Comparison of ENCODE assay signal across 9 mouse cellular contexts in genomic region chr16:91224481-91225232, GRCm38 (mm10). TPM values are rescaled to one million over a fixed set of nuclear protein-coding genes. Genes with fewer than 3 reads are reported as not detected.
A peak's percentile ranks its signal among the peaks of the same experiment; 100 is the strongest.
DNase-seq lines count a peak whose midpoint lies in the region; ATAC-seq lines count a peak whose summit lies in the region.
"Had no signal": no experiment of that assay in that cellular context is flagged by ENCODE, and none has a peak within 500 bp of the region (broad histone marks: within the 10 kb centered on the region; RNA-seq: fewer than 3 reads in every experiment).

No protein-coding gene starts in this region.

- peak overlapping the region; percentile 45 for H3K4me2 ChIP-seq in hindbrain, embryonic 16.5 days (ENCODE audit: low read length)
- peak overlapping the region; percentile 48 for H3K4me2 ChIP-seq in midbrain, embryonic 16.5 days (ENCODE audit: low read length)

- peak overlapping the region; percentile 38; the same call in 1 of the 2 replicates for H3K9ac ChIP-seq in hindbrain, embryonic 16.5 days (ENCODE audit: low read depth, low read length)
- no peak overlapping the region for H3K9ac ChIP-seq in midbrain, embryonic 16.5 days (ENCODE audit: low read depth, low read length)

- peaks cover 52% of the 10 kb centered on the region for H3K4me1 ChIP-seq in heart, embryonic 10.5 days
- H3K4me1 ChIP-seq in hindbrain, embryonic 16.5 days (ENCODE audit: control insufficient read depth, insufficient read depth, low read depth, low read length), result peaks cover 31% of the 10 kb centered on the region
- peaks cover 30% of the 10 kb centered on the region for H3K4me1 ChIP-seq in midbrain, embryonic 16.5 days (ENCODE audit: control insufficient read depth, insufficient read depth, low read length)

- WGBS in heart, embryonic 10.5 days, result 2% methylated on average over 26 of the region's 26 CpGs
- 1% methylated on average over 26 of the region's 26 CpGs for WGBS in hindbrain, embryonic 16.5 days
- under 1% methylated on average over 26 of the region's 26 CpGs for WGBS in midbrain, embryonic 16.5 days

- DNase-seq in heart, embryonic 10.5 days (ENCODE audit: low spot score), result no peak
- no peak for DNase-seq in heart, adult 18-20 months
- DNase-seq in right cerebral cortex, postnatal 14 days, result peak; percentile 33
- no peak for DNase-seq in right cerebral cortex, postnatal 25 days
- DNase-seq in urinary bladder, postnatal 10 days (ENCODE audit: low spot score), result no peak
- no peak for DNase-seq in lung, postnatal 36 days

- H3K36me3 ChIP-seq in heart, embryonic 10.5 days, result no peaks in the 10 kb centered on the region
- H3K36me3 ChIP-seq in hindbrain, embryonic 16.5 days (ENCODE audit: control insufficient read depth, insufficient read depth, low read length), result no peaks in the 10 kb centered on the region
- no peaks in the 10 kb centered on the region for H3K36me3 ChIP-seq in midbrain, embryonic 16.5 days (ENCODE audit: control insufficient read depth, insufficient read depth, low read length)
- H3K36me3 ChIP-seq: G1E had no signal

- peak overlapping the region; percentile 52 for H3K4me3 ChIP-seq in heart, embryonic 10.5 days
- H3K4me3 ChIP-seq in hindbrain, embryonic 16.5 days (ENCODE audit: low read length), result peak overlapping the region; percentile 40
- H3K4me3 ChIP-seq in midbrain, embryonic 16.5 days (ENCODE audit: low read depth, low read length), result peak overlapping the region; percentile 32

- no peak overlapping the region for H3K27ac ChIP-seq in heart, embryonic 10.5 days
- H3K27ac ChIP-seq in hindbrain, embryonic 16.5 days (ENCODE audit: low read depth, low read length), result peak overlapping the region; percentile 34; the same call in 1 of the 2 replicates
- 0 out of 2 replicates have a peak overlapping the region, but pooled peaks have one; percentile 3 for H3K27ac ChIP-seq in midbrain, embryonic 16.5 days (ENCODE audit: low read length)

- H3K27me3 ChIP-seq in heart, embryonic 10.5 days (ENCODE audit: insufficient read depth, poor library complexity, severe bottlenecking), result peaks cover 100% of the 10 kb centered on the region
- peaks cover 66% of the 10 kb centered on the region for H3K27me3 ChIP-seq in hindbrain, embryonic 16.5 days (replicated peaks; ENCODE audit: control insufficient read depth, insufficient read depth, low read length)
- H3K27me3 ChIP-seq in midbrain, embryonic 16.5 days (ENCODE audit: control insufficient read depth, insufficient read depth, low read depth, low read length), result peaks cover 52% of the 10 kb centered on the region

- ATAC-seq in hindbrain, embryonic 16.5 days, result no peak
- ATAC-seq in midbrain, embryonic 16.5 days, result no peak

- no peaks in the 10 kb centered on the region for H3K9me3 ChIP-seq in heart, embryonic 10.5 days
- H3K9me3 ChIP-seq in hindbrain, embryonic 16.5 days (ENCODE audit: control insufficient read depth, low read length), result no peaks in the 10 kb centered on the region
- no peaks in the 10 kb centered on the region for H3K9me3 ChIP-seq in midbrain, embryonic 16.5 days (replicated peaks; ENCODE audit: control insufficient read depth, low read length, poor library complexity, severe bottlenecking)

RNA-seq across cellular contexts. Expression of gene Olig2, which starts 0.6 kb away (rescaled TPM):
- polyA plus RNA-seq in heart, embryonic 10.5 days (2016; fragmentation: Nextera tagmentation; extraction: Ambion mirVana), result not detected in 2 replicates
- total RNA-seq in heart, adult 18-20 months (2021), result not detected
- polyA plus RNA-seq in hindbrain, embryonic 16.5 days (2015; fragmentation: Nextera tagmentation; extraction: Ambion mirVana), result 6.1 and 11.4 TPM in 2 replicates
- 8.5 and 9.9 TPM in 2 replicates for polyA plus RNA-seq in midbrain, embryonic 16.5 days (2015; fragmentation: Nextera tagmentation; extraction: Ambion mirVana)
- polyA plus RNA-seq: G1E had no signal

RNA-seq across cellular contexts. Expression of gene Olig1, which starts 44.9 kb away (rescaled TPM):
- 0.10 and 0.21 TPM in 2 replicates for polyA plus RNA-seq in heart, embryonic 10.5 days (2016; fragmentation: Nextera tagmentation; extraction: Ambion mirVana)
- total RNA-seq in heart, adult 18-20 months (2021), result under 1 TPM in 1 of 2 experiments, not detected in 1; 0.18 TPM
- 153 and 190 TPM in 2 replicates for polyA plus RNA-seq in hindbrain, embryonic 16.5 days (2015; fragmentation: Nextera tagmentation; extraction: Ambion mirVana)
- 94.2 and 131 TPM in 2 replicates for polyA plus RNA-seq in midbrain, embryonic 16.5 days (2015; fragmentation: Nextera tagmentation; extraction: Ambion mirVana)
- total RNA-seq: G1E had no signal
- polyA plus RNA-seq: G1E had no signal

Comparison
In these comparisons a context has a peak if more than half of its experiments do, and no peak if none do; other contexts are left out.
1. RNA of gene Olig1, which starts 44.9 kb away (polyA plus RNA-seq): 153 to 190 TPM in hindbrain, embryonic 16.5 days and 94.2 to 131 TPM in midbrain, embryonic 16.5 days; 0.10 to 0.21 TPM in heart, embryonic 10.5 days; every median in the first group is over 10 times any median in the second.
2. Peak in every context shown above with its lines, with median percentiles within 50 percentile points of each other: H3K4me3 ChIP-seq.